Mouse (Mus musculus): ENCODE results near the gene Atraid.
"Not testable (repeated sequence)": the region's sequence is repeated elsewhere in the genome, so short reads cannot be mapped to it uniquely, and the experiment has no call there.

DNA sequence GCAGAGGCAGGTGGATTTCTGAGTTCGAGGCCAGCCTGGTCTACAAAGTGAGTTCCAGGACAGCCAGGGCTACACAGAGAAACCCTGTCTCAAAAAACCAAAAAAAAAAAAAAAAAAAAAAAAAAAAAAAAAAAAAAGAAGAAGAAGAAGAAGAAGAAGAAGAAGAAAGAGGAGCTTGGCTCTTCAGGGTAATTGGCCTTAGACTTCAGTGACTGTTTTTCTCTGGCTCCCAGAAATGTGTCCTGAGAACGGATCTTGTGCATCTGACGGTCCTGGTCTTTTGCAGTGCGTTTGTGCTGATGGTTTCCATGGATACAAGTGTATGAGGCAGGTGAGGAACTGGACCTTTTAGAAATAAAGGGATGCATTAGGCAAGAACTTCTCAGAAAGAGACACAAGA lies 5.6 kb downstream of the Atraid start:
- not testable (repeated sequence) for TF ChIP-seq CTCF (conservative IDR thresholded peaks at IDR 0.05 in 1 of 2, IDR thresholded peaks at IDR 0.05 in 1 of 2; ENCODE audit: low read depth in 2 of 2, low read length in 2 of 2); USF1 (IDR thresholded peaks at IDR 0.05; ENCODE audit: low read depth, low read length); SIN3A (IDR thresholded peaks at IDR 0.05; ENCODE audit: low read length); ZC3H11A (IDR thresholded peaks at IDR 0.05; ENCODE audit: low read depth, low read length); RAD21 (IDR thresholded peaks at IDR 0.05; ENCODE audit: low read depth, low read length); ZKSCAN1 (IDR thresholded peaks at IDR 0.05; ENCODE audit: borderline replicate concordance, low read depth, low read length); NRF1 (IDR thresholded peaks at IDR 0.05; ENCODE audit: low read depth, low read length); ELF1 (IDR thresholded peaks at IDR 0.05; ENCODE audit: low read depth, low read length)
- TF ChIP-seq ZNF384 (IDR thresholded peaks at IDR 0.05; ENCODE audit: low read depth, low read length), result 0 out of 2 replicates have a peak, but pooled peaks have one; percentile 37
